Mouse (Mus musculus) myocyte (in vitro differentiated cells): ENCODE results near the gene Tap2.
"Not testable (repeated sequence)": the region's sequence is repeated elsewhere in the genome, so short reads cannot be mapped to it uniquely, and the experiment has no call there.

Source experiments
- CEBPB ChIP-seq: IDR thresholded peaks from 2 replicates; pipeline ENCODE4 v1.6.1; 2011; ENCODE audit warnings: mild to moderate bottlenecking, moderate library complexity; ENCODE audit not compliant: poor library complexity, insufficient read depth, severe bottlenecking
- E2F4 ChIP-seq: IDR thresholded peaks from one replicate; pipeline ENCODE4 v1.6.1; 2011; ENCODE audit warnings: mild to moderate bottlenecking, control low read depth, moderate library complexity; ENCODE audit not compliant: insufficient read depth
- MAX ChIP-seq: IDR thresholded peaks from one replicate; pipeline ENCODE4 v1.6.1; 2011; ENCODE audit warnings: low read depth, mild to moderate bottlenecking, control low read depth
- MYOD1 ChIP-seq, 3 experiments: IDR thresholded peaks; one replicate each; pipeline ENCODE4 v1.6.1; 2011; ENCODE audit warnings: control low read depth in 2 of 3, low read depth in 2 of 3, mild to moderate bottlenecking in 2 of 3, moderate library complexity in 1 of 3; ENCODE audit not compliant: insufficient read length in 2 of 3, control insufficient read depth in 1 of 3
- MYOG ChIP-seq, 3 experiments: IDR thresholded peaks; one replicate each; pipeline ENCODE4 v1.6.1; 2011; ENCODE audit warnings: control low read depth in 2 of 3, low read depth in 2 of 3, mild to moderate bottlenecking in 2 of 3; ENCODE audit not compliant: insufficient read length in 2 of 3, control insufficient read depth in 1 of 3, insufficient read depth in 1 of 3
- POLR2A ChIP-seq: IDR thresholded peaks from one replicate; pipeline ENCODE4 v1.6.1; 2011; ENCODE audit warnings: low read depth, mild to moderate bottlenecking, control low read depth, moderate library complexity; ENCODE audit not compliant: insufficient read length
- POLR2AphosphoS2 ChIP-seq: IDR thresholded peaks from one replicate; pipeline ENCODE4 v1.6.1; 2011; ENCODE audit warnings: low read depth, control low read depth; ENCODE audit not compliant: insufficient read length
- REST ChIP-seq: IDR thresholded peaks from one replicate; pipeline ENCODE4 v1.6.1; 2011; ENCODE audit warnings: mild to moderate bottlenecking, control low read depth, moderate library complexity; ENCODE audit not compliant: insufficient read depth, insufficient read length
- SRF ChIP-seq: IDR thresholded peaks from one replicate; pipeline ENCODE4 v1.6.1; 2011; ENCODE audit warnings: low read depth; ENCODE audit not compliant: control insufficient read depth, insufficient read length
- TCF12 ChIP-seq: IDR thresholded peaks from one replicate; pipeline ENCODE4 v1.6.1; 2011; ENCODE audit warnings: mild to moderate bottlenecking, control low read depth; ENCODE audit not compliant: poor library complexity, insufficient read depth, severe bottlenecking
- TCF3 ChIP-seq: IDR thresholded peaks from one replicate; pipeline ENCODE4 v1.6.1; 2011; ENCODE audit warnings: low read depth, control low read depth; ENCODE audit not compliant: insufficient read length
- USF1 ChIP-seq: IDR thresholded peaks from one replicate; pipeline ENCODE4 v1.6.1; 2011; ENCODE audit warnings: low read depth, mild to moderate bottlenecking, control low read depth, moderate library complexity

GRCm38 (mm10) chr17:34219096-34219495, 15.8 kb downstream of the Tap2 start:
- not testable (repeated sequence) for TF ChIP-seq POLR2A; MYOG (IDR thresholded peaks at IDR 0.05; ENCODE audit: control insufficient read depth in 1 of 3, insufficient read depth in 1 of 3, insufficient read length in 2 of 3, low read depth in 2 of 3); MAX; USF1; TCF12; POLR2AphosphoS2; E2F4; CEBPB; TCF3; MYOD1 (IDR thresholded peaks at IDR 0.05; ENCODE audit: control insufficient read depth in 1 of 3, insufficient read length in 2 of 3, low read depth in 2 of 3); SRF; REST
